8 mouse cellular contexts compared by ENCODE assay signal in the genomic region with DNA sequence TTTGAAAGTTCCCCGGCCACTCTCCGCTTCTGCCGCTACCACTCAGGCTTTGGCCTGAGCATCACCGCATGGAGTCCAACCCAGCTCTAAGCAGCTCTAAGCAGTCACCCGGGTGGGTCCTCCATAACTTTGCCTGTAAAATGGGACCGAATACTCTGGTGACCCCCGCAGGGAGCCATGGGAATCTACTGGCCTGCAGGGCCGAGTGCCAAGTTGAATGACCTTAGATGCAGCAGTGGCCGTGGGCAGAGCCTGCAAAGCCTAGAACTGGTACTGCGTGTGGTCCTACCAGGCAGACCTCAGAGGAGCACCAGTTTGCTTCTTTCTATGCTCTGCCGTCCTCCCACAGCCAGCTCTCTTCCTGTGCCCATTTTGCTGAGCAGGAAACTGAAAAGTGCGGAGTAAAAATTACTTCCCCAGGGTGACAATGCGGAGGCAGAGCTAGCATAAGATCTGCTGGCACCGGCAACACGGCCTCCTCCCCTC. TPM values are rescaled to one million over a fixed set of nuclear protein-coding genes. Genes with fewer than 3 reads are reported as not detected.
DNase-seq lines count a peak whose midpoint lies in the region; ATAC-seq and TF ChIP-seq lines count a peak whose summit lies in the region.

No protein-coding gene starts in this region.

- H3K36me3 ChIP-seq in forebrain, embryonic 11.5 days (ENCODE audit: control insufficient read depth, insufficient read depth, low read length) = no peaks in the 10 kb centered on the region
- no peaks in the 10 kb centered on the region for H3K36me3 ChIP-seq in liver, embryonic 16.5 days (ENCODE audit: control insufficient read depth, insufficient read depth)
- H3K36me3 ChIP-seq in neural tube, embryonic 14.5 days (ENCODE audit: control insufficient read depth, insufficient read depth, low read length) = no peaks in the 10 kb centered on the region

- peaks cover 18% of the 10 kb centered on the region for H3K27me3 ChIP-seq in forebrain, embryonic 11.5 days (ENCODE audit: control insufficient read depth, insufficient read depth, low read length)
- peaks cover 20% of the 10 kb centered on the region for H3K27me3 ChIP-seq in liver, embryonic 16.5 days (ENCODE audit: control insufficient read depth, insufficient read depth, low read depth, low read length)
- H3K27me3 ChIP-seq in neural tube, embryonic 14.5 days (ENCODE audit: control insufficient read depth, insufficient read depth, low read length) = peaks cover 16% of the 10 kb centered on the region

- H3K4me1 ChIP-seq in lung, adult 2 months (ENCODE audit: control insufficient read depth, insufficient read depth, low read length) = peaks cover 2% of the 10 kb centered on the region; the same call in 1 of the 2 replicates
- peaks cover 15% of the 10 kb centered on the region; the same call in 1 of the 2 replicates for H3K4me1 ChIP-seq in forebrain, embryonic 11.5 days (replicated peaks; ENCODE audit: control insufficient read depth, insufficient read depth, low read length)
- peaks cover 3% of the 10 kb centered on the region for H3K4me1 ChIP-seq in liver, embryonic 16.5 days (ENCODE audit: control insufficient read depth, low read depth, low read length)
- H3K4me1 ChIP-seq in neural tube, embryonic 14.5 days (ENCODE audit: control insufficient read depth, insufficient read depth, low read length) = peaks cover 5% of the 10 kb centered on the region; the same call in 1 of the 2 replicates

- H3K9me3 ChIP-seq in forebrain, embryonic 11.5 days (ENCODE audit: control insufficient read depth, low read length) = no peaks in the 10 kb centered on the region
- H3K9me3 ChIP-seq in liver, embryonic 16.5 days (replicated peaks; ENCODE audit: control insufficient read depth, low read length) = no peaks in the 10 kb centered on the region
- no peaks in the 10 kb centered on the region for H3K9me3 ChIP-seq in neural tube, embryonic 14.5 days (ENCODE audit: control insufficient read depth, low read length)

- no peak overlapping the region for H3K27ac ChIP-seq in forebrain, embryonic 11.5 days (ENCODE audit: low read depth, low read length)
- peak overlapping the region; percentile 67 for H3K27ac ChIP-seq in liver, embryonic 16.5 days (ENCODE audit: low read length)
- no peak overlapping the region for H3K27ac ChIP-seq in neural tube, embryonic 14.5 days (ENCODE audit: low read depth, low read length)

- TF ChIP-seq CTCF in lung, adult 2 months (IDR thresholded peaks at IDR 0.05; ENCODE audit: insufficient read depth, low read length) = no peak

- no peak for DNase-seq in lung, adult 2 months
- no peak for DNase-seq in lung, postnatal 36 days
- peak; percentile 69 for DNase-seq in adrenal gland, postnatal 25 days
- DNase-seq in forebrain, embryonic 11.5 days (ENCODE audit: low spot score) = peak; percentile 69
- DNase-seq in urinary bladder, postnatal 36 days (ENCODE audit: low spot score in 2 of 2) = no peak

- peak overlapping the region; percentile 56 for H3K9ac ChIP-seq in forebrain, embryonic 11.5 days (ENCODE audit: low read length)
- H3K9ac ChIP-seq in liver, embryonic 16.5 days (ENCODE audit: low read depth, low read length) = peak overlapping the region; percentile 54
- H3K9ac ChIP-seq in neural tube, embryonic 14.5 days (replicated peaks; ENCODE audit: low read depth, low read length) = peak overlapping the region; percentile 54

- WGBS in lung, adult 2 months = 8% methylated on average over 15 of the region's 15 CpGs
- WGBS in forebrain, embryonic 11.5 days = 3% methylated on average over 15 of the region's 15 CpGs
- WGBS in liver, embryonic 16.5 days (ENCODE audit: insufficient replicate concordance) = 1% methylated on average over 15 of the region's 15 CpGs
- WGBS in neural tube, embryonic 14.5 days = 4% methylated on average over 15 of the region's 15 CpGs

- H3K4me3 ChIP-seq in lung, adult 2 months (replicated peaks; ENCODE audit: extremely low read depth, low read depth, low read length) = peak overlapping the region; percentile 67
- H3K4me3 ChIP-seq in forebrain, embryonic 11.5 days (ENCODE audit: low read depth, low read length) = peak overlapping the region; percentile 49
- peak overlapping the region; percentile 62 for H3K4me3 ChIP-seq in liver, embryonic 16.5 days (ENCODE audit: low read depth, low read length)
- H3K4me3 ChIP-seq in neural tube, embryonic 14.5 days (ENCODE audit: low read depth, low read length) = peak overlapping the region; percentile 49

- ATAC-seq in forebrain, embryonic 11.5 days (replicated peaks; ENCODE audit: low FRiP score) = peak; percentile 21
- ATAC-seq in inflammation-experienced regulatory T-cells, adult 6 months = peak; percentile 58
- ATAC-seq in liver, embryonic 16.5 days (ENCODE audit: low read depth) = peak; percentile 14
- peak; percentile 52 for ATAC-seq in neural tube, embryonic 14.5 days (ENCODE audit: low read depth)

- peak overlapping the region; percentile 98 for H3K4me2 ChIP-seq in forebrain, embryonic 11.5 days (ENCODE audit: low read depth, low read length, severe bottlenecking)
- H3K4me2 ChIP-seq in liver, embryonic 16.5 days (ENCODE audit: low read depth, low read length) = peak overlapping the region; percentile 68
- H3K4me2 ChIP-seq in neural tube, embryonic 14.5 days (ENCODE audit: low read depth, low read length) = peak overlapping the region; percentile 93

- TF ChIP-seq POLR2A in lung, adult 2 months (IDR thresholded peaks at IDR 0.05; ENCODE audit: borderline replicate concordance, extremely low read depth, low read depth, low read length) = 0 out of 2 replicates have a peak, but pooled peaks have one; percentile 6

RNA-seq across cellular contexts. Expression of a gene that starts 0.9 kb away (rescaled TPM):
- polyA plus RNA-seq in lung, adult 2 months (2012; rRNA removed) = 40.2 and 44.4 TPM in 2 replicates
- 93.7 and 145 TPM in 2 replicates for total RNA-seq in adrenal gland, postnatal 25 days (2021)
- polyA plus RNA-seq in forebrain, embryonic 11.5 days (2014; fragmentation: Nextera tagmentation; extraction: Ambion mirVana) = 14.1 and 18.4 TPM in 2 replicates
- 10 to 100 TPM; 15.8 to 18.2 (median 16.4) TPM for polyA plus RNA-seq in inflammation-experienced regulatory T-cells, adult 6 months (2017; shearing (Covaris generic))
- 5.8 and 6.1 TPM in 2 replicates for polyA plus RNA-seq in liver, embryonic 16.5 days (2015; fragmentation: Nextera tagmentation; extraction: Ambion mirVana)
- 31.7 and 38.0 TPM in 2 replicates for polyA plus RNA-seq in neural tube, embryonic 14.5 days (2014; fragmentation: Nextera tagmentation; extraction: Ambion mirVana)

RNA-seq across cellular contexts. Expression of a gene that starts 50.9 kb away (rescaled TPM):
- polyA plus RNA-seq in lung, adult 2 months (2012; rRNA removed) = 28.2 and 62.4 TPM in 2 replicates
- total RNA-seq in adrenal gland, postnatal 25 days (2021) = 109 and 114 TPM in 2 replicates
- polyA plus RNA-seq in forebrain, embryonic 11.5 days (2014; fragmentation: Nextera tagmentation; extraction: Ambion mirVana) = 200 and 205 TPM in 2 replicates
- 10 to 100 TPM; 31.6 to 40.5 (median 38.6) TPM for polyA plus RNA-seq in inflammation-experienced regulatory T-cells, adult 6 months (2017; shearing (Covaris generic))
- polyA plus RNA-seq in liver, embryonic 16.5 days (2015; fragmentation: Nextera tagmentation; extraction: Ambion mirVana) = 43.9 and 48.7 TPM in 2 replicates
- 125 and 142 TPM in 2 replicates for polyA plus RNA-seq in neural tube, embryonic 14.5 days (2014; fragmentation: Nextera tagmentation; extraction: Ambion mirVana)

Comparison
In these comparisons a context has a peak if more than half of its experiments do, and no peak if none do; other contexts are left out.
1. DNase-seq: peak in adrenal gland, postnatal 25 days (single experiment) and forebrain, embryonic 11.5 days (single experiment); none in lung, adult 2 months (single experiment), lung, postnatal 36 days (single experiment) and urinary bladder, postnatal 36 days (0 of 2).
2. Peak in every context shown above with its lines, with median percentiles within 50 percentile points of each other: H3K4me3 ChIP-seq, ATAC-seq, H3K4me2 ChIP-seq and H3K9ac ChIP-seq.